Mouse (Mus musculus): ENCODE measurements around the gene Hagh. TPM values are rescaled to one million over a fixed set of nuclear protein-coding genes. Genes with fewer than 3 reads are reported as not detected.
A peak's percentile ranks its signal among the peaks of the same experiment; 100 is the strongest.

Hagh gene
- total RNA-seq, 2 experiments from 2014 or later, result 133 to 141 TPM

DNA sequence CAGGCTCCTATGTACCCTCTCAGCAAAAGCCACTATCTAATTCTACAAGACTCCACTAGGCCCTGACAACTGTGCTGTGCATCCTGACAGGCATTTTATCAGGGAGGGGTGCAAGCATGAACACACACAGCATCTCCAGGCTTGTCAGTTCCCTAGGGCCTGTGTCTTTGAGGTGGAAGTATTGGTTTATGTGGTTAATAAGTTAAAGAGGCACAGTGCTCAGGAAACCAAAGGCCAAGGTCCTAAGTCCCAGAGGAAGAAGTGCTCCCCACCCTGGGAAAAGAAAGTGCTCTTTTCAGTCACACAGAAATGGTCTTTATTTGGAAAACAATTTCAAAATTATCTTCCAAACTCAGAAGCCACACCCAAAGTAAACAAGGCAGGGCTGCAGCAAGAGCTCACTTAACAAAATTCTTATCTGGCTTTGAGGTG, 8.7 kb downstream of the Hagh start:
- intact Hi-C loops (cut with DNase I), result no loop called here
- no peak for DNase-seq (ENCODE audit: low spot score in 2 of 2)

- DNase-seq (ENCODE audit: low spot score in 2 of 2), result no peak
- intact Hi-C loops (cut with DNase I), result no loop called here
Measured at GRCm38 (mm10) chr17:24849733-24850064, 9.8 kb downstream of the Hagh start.

- intact Hi-C loops (cut with DNase I), result no loop called here
- DNase-seq (ENCODE audit: low spot score in 2 of 2), result peak; percentile 96 to 99
Measured at GRCm38 (mm10) chr17:24850065-24850772, 10.3 kb downstream of the Hagh start, which contains the start of gene Fahd1. Gene Fahd1, minus strand, starts transcription at chr17:24850364.

DNA sequence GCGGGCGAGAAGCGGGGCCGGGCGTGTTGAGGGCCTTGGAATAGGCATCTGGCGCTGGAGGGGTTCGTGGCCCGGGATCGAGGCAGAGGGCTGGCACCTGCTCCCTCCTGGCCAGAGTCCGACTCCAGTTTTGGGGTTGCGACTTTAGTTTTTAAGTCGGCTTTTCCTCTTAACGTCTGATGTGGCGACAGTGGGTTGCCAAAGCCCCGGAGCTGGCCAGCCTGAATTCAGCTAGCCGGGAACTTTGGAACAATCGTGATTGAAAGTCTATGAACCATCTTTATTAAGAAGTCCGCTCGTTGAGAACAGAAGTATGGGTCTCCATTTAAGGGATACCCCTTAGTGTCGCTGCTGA, 10.8 kb downstream of the Hagh start:
- intact Hi-C loops (cut with DNase I), result no loop called here
- DNase-seq (ENCODE audit: low spot score in 2 of 2), result no peak

GRCm38 (mm10) chr17:24851381-24852125, 11.6 kb downstream of the Hagh start:
- intact Hi-C loops (cut with DNase I), result no loop called here
- DNase-seq (ENCODE audit: low spot score in 2 of 2), result no peak

- DNase-seq (ENCODE audit: low spot score in 2 of 2), result peak in 1 of 2 experiments; percentile 36
- intact Hi-C loops (cut with DNase I), result no loop called here
Measured at GRCm38 (mm10) chr17:24855838-24856464, 16.0 kb downstream of the Hagh start.

- intact Hi-C loops (cut with DNase I), result no loop called here
Measured at GRCm38 (mm10) chr17:24856589-24856988, 16.6 kb downstream of the Hagh start.

GRCm38 (mm10) chr17:24857831-24858470, 18.0 kb downstream of the Hagh start:
- intact Hi-C loops (cut with DNase I), result no loop called here
- DNase-seq (ENCODE audit: low spot score in 2 of 2), result no peak

More at GRCm38 (mm10) chr17:24856589-24856988, 16.6 kb downstream of the Hagh start:
- DNase-seq (ENCODE audit: low spot score in 2 of 2), result no peak

DNA sequence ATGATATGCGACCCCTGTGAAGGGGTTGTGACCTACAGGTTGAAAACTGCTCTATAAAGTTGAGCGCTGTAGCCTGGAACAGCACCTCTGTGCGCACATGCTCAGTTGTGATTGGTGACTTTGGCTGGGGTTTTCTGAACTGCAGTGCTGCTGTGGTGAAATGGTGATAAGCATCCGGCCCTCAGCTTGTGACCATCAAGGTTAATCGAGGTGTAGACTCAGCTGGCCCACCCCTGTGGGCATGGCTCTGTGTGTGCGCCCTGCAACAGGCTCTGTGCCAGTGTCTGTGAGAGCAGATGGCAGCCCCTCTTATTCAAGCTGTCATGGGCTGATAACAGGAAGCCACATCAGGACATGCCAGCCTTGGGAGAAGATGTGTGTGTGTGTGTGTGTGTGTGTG, 19.0 kb downstream of the Hagh start:
- intact Hi-C loops (cut with DNase I), result no loop called here

GRCm38 (mm10) chr17:24860076-24860475, 20.1 kb downstream of the Hagh start:
- no peak for DNase-seq (ENCODE audit: low spot score in 2 of 2)
- intact Hi-C loops (cut with DNase I), result no loop called here

More for the DNA sequence above, 19.0 kb downstream of the Hagh start:
- DNase-seq (ENCODE audit: low spot score in 2 of 2), result no peak

GRCm38 (mm10) chr17:24861785-24862184, 21.8 kb downstream of the Hagh start:
- intact Hi-C loops (cut with DNase I), result no loop called here
- no peak for DNase-seq (ENCODE audit: low spot score in 2 of 2)

- intact Hi-C loops (cut with DNase I), result no loop called here
- DNase-seq (ENCODE audit: low spot score in 2 of 2), result no peak
Measured at GRCm38 (mm10) chr17:24865776-24866175, 25.8 kb downstream of the Hagh start, which contains the start of gene Igfals. Gene Igfals, plus strand, starts transcription at chr17:24865997.

GRCm38 (mm10) chr17:24867914-24868313, 28.0 kb downstream of the Hagh start:
- peak in 1 of 2 experiments; percentile 82 for DNase-seq (ENCODE audit: low spot score in 2 of 2)
- intact Hi-C loops (cut with DNase I), result no loop called here

GRCm38 (mm10) chr17:24873695-24874404, 33.9 kb downstream of the Hagh start:
- intact Hi-C loops (cut with DNase I), result no loop called here
- no peak for DNase-seq (ENCODE audit: low spot score in 2 of 2)

DNA sequence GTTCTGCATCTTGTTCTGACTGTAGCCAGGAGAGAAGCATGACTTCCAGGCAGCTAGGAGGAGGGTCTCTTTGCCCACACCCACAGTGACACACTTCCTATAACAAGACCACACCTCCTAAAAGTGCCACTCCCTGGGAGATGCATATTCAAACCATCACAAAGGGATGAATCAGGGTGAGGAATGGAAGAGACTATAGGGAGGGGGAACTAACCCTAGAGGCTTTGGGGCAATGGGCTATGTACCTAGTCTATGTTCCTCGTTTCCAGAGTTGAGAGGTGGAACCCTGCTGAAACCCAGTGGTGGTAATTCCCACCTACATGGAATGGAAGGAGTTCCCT, 34.4 kb downstream of the Hagh start:
- no peak for DNase-seq (ENCODE audit: low spot score in 2 of 2)
- intact Hi-C loops (cut with DNase I), result no loop called here

- no peak for DNase-seq (ENCODE audit: low spot score in 2 of 2)
- intact Hi-C loops (cut with DNase I), result no loop called here
Measured at GRCm38 (mm10) chr17:24874989-24875388, 35.0 kb downstream of the Hagh start.

- no peak for DNase-seq (ENCODE audit: low spot score in 2 of 2)
- intact Hi-C loops (cut with DNase I), result no loop called here
Measured at GRCm38 (mm10) chr17:24877336-24878116, 37.6 kb downstream of the Hagh start.

DNA sequence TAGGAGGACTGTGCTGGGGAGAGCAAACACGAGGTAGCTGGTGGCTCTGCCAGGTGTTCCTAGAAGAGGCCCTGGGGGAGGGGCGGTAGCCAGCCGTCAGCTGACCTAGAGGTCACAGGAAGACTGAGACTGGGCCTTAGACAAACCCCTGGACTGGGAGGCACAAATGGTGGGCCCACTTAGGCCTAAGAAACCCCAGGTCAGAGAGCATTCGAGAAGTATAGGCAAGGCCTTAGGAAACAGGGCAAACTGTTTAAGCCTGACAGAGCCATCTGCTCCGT, 38.1 kb downstream of the Hagh start:
- no peak for DNase-seq (ENCODE audit: low spot score in 2 of 2)
- intact Hi-C loops (cut with DNase I), result no loop called here

- no peak for DNase-seq (ENCODE audit: low spot score in 2 of 2)
- intact Hi-C loops (cut with DNase I), result no loop called here
Measured at GRCm38 (mm10) chr17:24878531-24878930, 38.6 kb downstream of the Hagh start.

All from left cerebral cortex, postnatal 25 days (tissue).